Mouse (Mus musculus) olfactory bulb, adult 2 months (tissue): Measurements from ENCODE around the gene Tyw3.

Experiments used
- CTCF ChIP-seq: fragments of 200-500 bp; IDR thresholded peaks from 2 replicates; pipeline ENCODE4 v1.5.1; 2012; ENCODE audit warnings: low read depth, mild to moderate bottlenecking, low read length, moderate library complexity; ENCODE audit not compliant: insufficient read depth
- POLR2A ChIP-seq: fragments of 200-500 bp; IDR thresholded peaks from 2 replicates; pipeline ENCODE4 v1.6.1; 2012; ENCODE audit warnings: mild to moderate bottlenecking, low read depth, low read length, moderate library complexity; ENCODE audit not compliant: insufficient read depth

GRCm38 (mm10) chr3:154607896-154608295 is 11.0 kb upstream of the Tyw3 start:
- no peak for TF ChIP-seq POLR2A
- TF ChIP-seq CTCF, result no peak
